Mouse (Mus musculus): ENCODE measurements around the gene Tefm.

DNA sequence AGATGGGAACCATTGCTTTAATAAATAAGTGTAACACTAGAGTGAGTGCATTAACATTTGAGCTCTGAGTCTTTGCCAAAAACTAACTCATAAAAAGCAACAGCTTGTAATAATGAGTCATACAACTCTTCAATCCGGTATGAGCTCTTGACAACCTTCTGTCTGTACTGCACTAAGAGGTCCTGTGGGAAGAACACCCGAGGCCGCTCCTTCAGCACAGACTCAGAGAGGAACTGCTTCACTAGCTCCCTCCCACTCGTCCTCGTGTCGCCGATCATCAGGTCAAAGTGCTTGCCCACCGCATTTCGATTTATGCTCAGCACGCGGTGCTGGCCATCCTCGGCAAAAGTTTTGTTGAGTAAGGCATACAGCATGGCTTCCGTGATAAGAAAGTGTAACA, 5.2 kb downstream of the Tefm start:
- no peak for TF ChIP-seq POLR2A (IDR thresholded peaks at IDR 0.05; ENCODE audit: low read depth, low read length)
- TF ChIP-seq CTCF (conservative IDR thresholded peaks at IDR 0.05; ENCODE audit: insufficient read depth, insufficient read length, low read depth, low read length), result no peak

All from kidney, adult 2 months (tissue).